Mouse (Mus musculus) CH12F3 (cell line): Measurements from ENCODE around the gene Fgf10.

Experiments used
- in situ Hi-C: fragments of 300-500 bp; cut with MboI; formaldehyde crosslinking; loops from 2 replicates; pipeline ENCODE4 v1.14.3; 2020; ENCODE audit warnings: low sequenced_read_pairs

Gene Fgf10

DNA sequence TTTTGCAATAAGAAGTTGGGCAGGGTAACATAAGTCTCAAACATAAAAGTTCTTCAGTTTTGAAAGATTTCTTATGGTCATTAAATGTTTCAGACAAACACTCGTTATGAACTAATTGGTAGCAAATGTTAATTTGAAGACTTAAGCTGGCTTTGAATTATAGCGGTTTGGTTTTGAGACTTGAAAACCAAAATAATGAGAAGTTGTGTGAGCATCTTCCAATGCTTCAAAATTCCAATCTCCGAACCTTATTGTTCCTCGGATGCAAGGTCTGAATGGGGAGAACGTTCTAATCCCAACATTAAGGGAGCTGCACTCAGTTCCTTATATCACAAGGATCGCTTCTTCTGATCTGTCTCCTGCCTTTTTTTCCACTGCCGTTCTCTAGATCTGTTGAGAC, at the start of gene Fgf10:
Gene Fgf10, plus strand, starts transcription at position 301 of the 400 bp plus-strand sequence.
- in situ Hi-C loops: no loop called here

DNA sequence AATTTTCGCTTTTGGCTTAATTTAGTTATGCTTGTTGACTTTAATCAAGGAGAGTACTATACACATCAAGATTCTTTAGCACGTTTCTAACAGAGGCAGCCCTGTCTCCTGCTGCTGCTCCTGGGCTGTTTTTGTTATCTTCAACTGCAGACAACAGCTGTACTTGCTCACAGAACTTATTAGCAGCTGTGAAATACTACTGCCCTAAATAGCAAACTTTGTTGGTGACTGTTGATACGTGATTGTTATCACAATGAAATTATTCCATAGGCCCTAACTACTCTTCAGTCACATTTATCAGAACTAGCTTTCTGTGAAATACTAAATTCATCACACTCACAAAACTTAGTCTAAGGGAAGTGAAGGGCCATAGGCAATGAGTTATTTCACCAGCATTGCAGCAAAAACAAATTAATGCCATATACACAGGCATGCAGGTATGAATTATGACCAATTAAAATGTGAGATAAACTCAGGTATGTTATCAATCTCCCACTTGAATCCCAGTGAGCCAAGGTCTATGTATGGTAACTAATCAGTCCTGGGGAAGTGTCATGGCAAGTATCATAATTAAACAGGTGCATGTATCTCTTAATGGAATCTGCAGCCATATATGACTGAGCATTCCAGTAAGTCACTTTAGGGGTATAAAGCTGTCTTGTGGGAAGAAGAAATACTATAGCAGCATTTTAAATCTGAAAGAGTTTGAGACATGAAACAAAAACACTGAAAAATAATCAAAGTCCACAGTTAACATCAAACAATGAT, 39.7 kb upstream of the Fgf10 start:
- in situ Hi-C loops: no loop called here

DNA sequence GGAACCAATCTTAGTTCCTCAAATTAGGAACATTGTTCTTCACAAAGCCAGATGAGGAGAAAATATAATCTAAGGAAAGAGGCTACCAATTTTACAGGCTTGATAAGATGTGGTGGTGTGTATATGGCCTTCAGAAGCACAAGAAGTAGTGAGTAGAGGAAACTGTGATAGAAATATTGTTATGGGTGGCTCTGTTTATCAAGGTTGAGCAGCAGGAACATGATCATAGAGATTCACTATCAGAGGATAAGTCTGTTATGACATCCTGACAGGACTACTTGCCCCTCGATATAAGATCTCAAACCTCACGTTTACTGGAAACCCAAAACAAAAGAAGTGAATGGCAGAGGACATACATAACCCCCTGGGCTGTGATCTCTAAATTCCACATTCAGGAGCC, 38.1 kb upstream of the Fgf10 start:
- in situ Hi-C loops: no loop called here

DNA sequence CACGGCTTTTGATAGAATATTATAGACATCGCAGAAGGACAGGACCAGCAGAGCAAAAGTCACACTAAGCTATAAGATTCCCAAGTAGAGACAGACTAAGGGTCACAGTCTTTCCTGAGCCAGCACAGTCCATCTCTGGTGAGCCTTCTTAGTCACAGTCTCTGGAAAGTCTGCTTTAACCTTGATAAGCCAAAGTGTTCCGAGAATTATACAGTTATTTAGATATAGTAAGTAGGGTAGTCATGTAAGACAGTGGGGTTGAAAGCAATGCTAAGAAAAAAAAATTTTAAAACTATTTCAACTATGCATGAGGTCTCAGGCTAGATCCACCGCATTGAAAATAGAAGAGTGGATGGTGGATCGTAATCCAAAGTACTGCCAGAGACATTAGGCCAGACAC, 33.5 kb upstream of the Fgf10 start:
- in situ Hi-C loops: no loop called here

DNA sequence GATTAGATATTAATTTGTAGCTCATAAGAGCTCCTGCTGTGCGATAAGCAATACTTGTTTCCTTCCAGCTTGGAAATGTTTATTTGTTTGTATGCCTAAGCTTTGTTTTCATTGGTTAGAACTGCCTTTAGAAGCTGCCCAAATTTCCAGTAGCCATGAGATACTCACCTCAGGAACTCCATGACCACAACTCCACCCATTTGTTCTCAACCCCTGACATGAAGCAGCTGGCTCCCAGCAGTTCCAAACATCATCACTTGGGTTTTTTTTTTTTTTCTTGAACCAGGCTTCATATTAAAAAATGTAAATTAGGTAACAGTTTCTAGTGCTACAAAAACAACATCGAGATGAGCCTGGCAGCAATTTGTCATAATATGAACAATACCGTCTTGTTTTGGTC, 27.0 kb upstream of the Fgf10 start:
- in situ Hi-C loops: no loop called here

DNA sequence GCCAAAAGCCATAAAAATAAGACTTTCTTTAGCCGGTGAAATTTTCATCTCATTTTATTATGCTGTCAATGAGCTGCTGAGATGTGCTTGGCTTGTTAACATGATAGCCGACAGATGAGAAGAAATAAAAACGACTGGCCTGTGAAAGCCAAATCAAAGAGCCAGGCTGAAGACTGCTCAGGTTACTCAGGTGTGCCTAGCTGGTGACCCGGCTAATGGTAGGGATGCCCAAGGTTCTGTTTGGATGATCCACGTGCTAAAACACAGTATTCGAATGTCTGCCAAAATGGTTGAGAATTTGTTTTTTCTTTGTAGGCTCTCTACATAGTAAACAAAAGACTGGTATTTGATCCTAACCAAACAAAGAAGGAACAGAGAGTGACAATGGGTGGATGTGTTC, 26.5 kb upstream of the Fgf10 start:
- in situ Hi-C loops: no loop called here

DNA sequence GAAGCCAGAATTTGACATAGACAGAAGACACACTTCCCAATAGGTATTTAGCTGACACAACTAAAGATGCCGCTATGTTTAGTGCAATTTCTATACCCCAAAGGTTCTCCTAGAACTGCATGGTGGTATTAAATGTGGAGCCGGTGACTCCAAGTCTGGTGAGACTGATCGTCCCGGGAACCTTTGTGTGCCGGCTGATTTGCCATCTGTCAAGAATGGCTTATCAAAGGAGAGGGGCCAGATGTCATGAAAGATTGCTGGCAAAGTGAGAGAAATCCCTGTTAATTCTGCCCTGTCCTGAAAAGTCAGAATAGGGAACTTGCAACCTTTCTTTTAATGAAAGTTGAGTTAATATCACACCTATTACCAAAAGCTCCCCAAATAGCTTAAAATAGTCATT, 12.6 kb upstream of the Fgf10 start:
- in situ Hi-C loops: no loop called here

DNA sequence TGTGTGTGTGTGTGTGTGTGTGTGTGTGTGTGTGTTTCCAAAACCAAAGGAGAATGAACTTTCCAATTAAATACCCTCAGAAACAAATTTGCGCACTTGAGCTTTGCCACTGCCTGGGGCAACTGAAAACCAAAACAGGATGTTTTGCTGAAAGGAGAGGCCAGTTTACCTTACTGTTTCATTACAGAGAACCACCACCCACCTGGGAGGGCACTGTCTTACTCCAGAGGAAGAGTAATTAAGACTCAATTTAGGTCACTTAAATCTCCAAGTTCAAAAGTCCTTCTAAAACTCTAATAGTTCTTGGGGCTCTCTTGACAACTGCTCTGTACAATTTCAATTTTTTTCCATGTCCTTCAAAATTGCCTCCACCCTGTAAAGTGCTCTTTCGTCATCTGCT, 11.6 kb upstream of the Fgf10 start:
- in situ Hi-C loops: no loop called here

DNA sequence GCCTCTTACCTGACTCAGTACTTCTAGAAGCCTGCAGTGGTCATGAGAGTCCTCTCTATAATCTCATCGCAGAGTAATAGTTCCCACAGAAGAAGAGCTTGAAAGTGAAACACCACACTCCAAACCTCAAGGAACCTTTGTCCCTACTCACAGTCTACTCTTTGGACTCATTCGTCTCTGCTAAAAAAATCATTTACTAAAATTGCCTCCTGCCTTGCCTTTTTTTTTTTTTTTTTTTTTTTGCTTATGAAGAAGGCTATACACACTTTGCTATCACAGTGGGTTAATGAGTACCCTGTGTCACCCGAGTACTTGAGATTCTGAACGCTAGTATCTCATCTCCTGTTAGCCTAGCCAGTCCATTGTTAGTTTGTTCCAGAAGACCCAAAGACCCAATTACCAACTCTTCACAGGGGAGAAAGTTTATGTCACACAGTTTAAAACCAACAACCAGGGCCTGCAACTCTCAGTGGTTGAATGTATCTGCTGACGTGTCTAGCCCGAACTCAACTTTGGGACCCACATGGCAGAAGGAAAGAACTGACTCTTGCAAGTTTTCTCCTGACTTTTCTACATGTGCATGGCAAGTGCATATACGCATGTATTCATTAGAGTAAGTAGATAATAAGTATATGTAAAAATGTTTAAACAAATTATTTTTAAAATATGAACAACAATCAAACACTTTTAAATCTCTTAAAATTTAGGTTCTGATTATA, 10.8 kb upstream of the Fgf10 start:
- in situ Hi-C loops: no loop called here

DNA sequence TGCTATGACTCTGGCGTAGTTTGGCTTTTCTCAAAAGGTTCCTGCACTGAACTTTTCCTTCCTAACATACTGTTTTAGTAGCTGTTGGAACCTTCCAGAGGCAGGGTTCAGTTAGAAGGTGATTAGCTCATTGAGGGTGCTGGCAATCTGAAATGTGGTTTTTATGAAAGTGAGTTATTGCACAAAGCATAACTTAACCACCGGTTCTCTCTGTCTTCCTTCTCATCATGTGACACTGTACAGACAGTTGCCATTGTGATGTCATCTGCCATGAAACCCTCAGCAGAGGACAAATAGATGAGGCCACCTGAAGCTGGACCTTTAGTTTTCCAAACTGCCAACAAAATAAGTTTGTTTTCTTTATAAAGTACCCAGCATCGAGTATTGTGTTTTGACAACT, 7.9 kb upstream of the Fgf10 start:
- in situ Hi-C loops: no loop called here

DNA sequence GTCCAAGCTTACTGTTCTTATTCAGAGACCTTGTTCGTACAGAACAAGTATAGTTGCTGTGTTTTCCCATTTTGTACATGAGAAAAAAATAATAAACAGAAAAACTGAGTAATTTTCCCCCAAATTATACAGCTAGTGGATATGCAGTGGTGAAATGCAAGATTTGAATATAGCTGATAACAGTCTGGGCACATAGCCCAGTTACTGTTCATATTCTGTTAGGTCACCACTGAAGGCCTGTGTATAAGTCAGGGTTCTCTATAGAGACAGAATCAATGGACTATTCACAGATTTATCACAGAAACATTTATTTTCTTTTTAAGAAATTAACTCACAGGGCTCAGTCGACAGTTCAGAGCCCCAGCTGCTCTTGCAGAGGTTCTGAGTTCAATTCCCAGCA, 4.7 kb upstream of the Fgf10 start:
- in situ Hi-C loops: no loop called here

DNA sequence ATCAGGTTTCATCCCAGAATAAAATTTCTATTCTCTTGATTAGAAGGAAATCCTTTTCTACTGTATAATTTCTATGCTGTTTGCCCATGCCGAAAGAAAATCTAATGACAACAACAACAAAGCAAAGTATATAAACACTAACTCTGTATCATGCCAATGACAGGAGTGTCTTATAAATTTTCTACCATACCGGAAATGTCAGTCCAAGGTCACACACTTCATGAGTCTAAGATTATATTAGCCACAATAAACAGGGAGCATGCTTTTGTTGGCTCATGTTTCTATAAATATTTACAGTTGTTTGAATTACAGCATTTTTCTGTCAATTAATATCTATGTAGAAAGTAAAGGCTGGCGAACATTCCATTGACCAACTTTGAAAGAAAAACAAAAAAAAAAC, 9.6 kb downstream of the Fgf10 start:
- in situ Hi-C loops: no loop called here

DNA sequence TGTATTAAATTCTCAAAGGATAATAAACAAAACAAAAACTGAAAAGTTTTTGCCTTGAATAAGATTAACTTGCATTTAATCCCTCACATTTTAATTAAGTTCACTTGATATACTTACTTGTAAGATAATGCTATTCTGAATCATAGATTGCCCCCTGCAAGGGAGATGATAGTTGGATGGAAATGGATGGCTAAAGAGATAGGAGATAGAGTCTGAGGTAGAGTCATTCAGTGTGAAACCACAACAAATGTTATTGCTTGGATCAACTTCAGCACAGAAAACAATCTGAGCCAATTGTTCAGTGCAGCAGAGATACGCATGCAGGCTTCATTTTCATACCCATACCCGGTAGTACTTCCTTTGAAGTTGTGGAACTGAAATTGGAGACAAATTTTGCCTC, 23.5 kb downstream of the Fgf10 start:
- in situ Hi-C loops: no loop called here

DNA sequence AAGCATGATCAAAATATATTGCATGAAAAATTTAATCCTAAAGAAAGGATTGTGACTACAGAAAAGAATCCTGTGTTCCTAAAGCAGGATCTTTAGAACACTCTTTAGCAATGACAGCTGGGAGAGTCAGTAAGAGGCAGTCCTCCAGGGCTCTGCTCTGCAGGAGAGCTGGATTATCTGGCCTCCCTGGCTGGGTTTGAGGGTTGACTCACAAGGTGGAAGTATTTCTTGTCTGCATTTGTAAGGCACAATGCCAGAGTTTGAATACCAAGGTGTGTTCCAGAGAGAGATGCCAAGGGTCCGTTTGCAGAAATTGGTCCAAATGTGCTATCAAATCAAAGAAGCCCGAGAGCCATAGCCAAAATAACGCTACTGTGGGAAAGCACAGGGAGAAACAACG, 25.5 kb downstream of the Fgf10 start:
- in situ Hi-C loops: no loop called here

DNA sequence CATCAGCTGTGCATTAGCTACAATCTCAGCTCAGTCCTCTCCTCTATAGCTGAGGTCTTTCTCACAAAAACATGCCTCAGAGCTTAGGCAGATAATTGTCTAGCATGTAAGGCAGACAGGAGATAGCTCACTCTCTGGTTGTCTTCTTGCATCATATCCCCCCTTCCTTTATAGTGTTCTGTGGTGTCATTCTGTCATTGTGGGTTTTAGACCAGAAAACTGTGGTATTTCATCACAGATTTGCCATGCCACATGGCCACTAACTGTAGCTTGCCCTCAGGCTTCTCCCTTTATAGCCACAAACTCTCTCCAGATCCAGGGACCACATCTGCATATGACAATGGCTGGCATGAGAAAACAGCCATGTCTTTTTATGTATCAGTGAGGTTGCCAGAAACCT, 34.1 kb downstream of the Fgf10 start:
- in situ Hi-C loops: no loop called here

DNA sequence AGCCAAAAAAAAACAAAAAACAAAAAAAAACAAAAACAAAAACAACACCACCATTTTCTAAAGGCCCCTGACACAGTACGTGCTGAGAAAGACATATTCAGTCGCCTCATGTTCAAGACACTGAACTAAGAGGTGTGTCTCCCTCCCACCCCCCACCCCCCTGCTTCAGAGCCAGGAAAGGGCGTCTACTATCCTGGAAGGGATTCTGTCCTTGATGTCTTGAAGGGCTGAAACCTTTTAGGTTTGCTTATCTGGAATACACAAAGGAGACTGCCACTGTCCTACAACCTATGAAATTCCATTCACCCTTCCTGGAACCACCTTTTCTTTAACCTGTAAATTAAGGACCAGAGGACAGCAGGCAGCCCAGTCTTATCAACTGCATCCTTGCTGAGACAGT, 36.1 kb downstream of the Fgf10 start:
- in situ Hi-C loops: no loop called here

DNA sequence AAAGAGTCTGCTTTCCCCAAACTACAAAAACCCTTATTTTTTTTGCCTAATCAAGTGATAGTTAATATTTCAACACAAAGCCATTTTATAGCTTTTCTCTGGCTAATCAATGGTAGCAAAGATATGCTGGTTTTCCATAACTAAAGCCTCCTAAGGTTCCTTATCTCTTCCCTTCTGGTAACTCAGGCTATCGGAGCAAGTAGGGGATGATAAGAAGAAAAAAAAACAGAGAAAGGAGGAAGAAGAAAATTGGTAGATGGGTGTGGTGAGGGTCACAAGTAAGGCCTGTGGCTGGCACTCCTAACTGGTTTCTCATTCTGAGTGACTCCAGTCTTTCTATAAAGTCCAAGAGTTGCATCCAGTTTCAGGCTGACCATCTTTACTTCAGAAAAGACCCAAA, 40.3 kb downstream of the Fgf10 start:
- in situ Hi-C loops: no loop called here

DNA sequence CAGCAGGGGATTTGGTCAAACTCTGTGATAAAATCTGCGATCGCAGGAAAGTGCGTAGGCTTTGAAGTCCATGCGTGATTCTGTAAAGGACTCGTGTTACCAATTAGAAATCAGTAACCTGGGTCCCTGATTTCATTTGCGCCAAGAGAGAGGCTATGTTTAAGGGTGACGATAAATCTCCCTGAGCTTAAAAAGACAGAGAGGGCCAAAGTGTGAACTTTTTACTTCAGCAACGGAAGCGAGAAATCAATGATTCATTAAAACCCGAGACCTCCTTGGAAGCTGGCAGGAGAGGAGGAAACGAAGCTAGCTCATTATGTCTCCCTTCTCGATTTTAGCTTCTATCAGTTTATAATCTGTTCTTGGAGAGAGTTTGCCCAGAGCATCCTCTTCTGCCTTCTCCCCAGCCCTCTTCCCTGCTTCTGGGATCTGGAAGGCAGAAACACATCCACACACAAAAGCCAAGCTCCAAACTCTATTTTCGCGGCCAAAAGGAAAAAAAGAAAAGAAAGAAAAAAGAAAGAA, 44.1 kb downstream of the Fgf10 start:
- in situ Hi-C loops: no loop called here

DNA sequence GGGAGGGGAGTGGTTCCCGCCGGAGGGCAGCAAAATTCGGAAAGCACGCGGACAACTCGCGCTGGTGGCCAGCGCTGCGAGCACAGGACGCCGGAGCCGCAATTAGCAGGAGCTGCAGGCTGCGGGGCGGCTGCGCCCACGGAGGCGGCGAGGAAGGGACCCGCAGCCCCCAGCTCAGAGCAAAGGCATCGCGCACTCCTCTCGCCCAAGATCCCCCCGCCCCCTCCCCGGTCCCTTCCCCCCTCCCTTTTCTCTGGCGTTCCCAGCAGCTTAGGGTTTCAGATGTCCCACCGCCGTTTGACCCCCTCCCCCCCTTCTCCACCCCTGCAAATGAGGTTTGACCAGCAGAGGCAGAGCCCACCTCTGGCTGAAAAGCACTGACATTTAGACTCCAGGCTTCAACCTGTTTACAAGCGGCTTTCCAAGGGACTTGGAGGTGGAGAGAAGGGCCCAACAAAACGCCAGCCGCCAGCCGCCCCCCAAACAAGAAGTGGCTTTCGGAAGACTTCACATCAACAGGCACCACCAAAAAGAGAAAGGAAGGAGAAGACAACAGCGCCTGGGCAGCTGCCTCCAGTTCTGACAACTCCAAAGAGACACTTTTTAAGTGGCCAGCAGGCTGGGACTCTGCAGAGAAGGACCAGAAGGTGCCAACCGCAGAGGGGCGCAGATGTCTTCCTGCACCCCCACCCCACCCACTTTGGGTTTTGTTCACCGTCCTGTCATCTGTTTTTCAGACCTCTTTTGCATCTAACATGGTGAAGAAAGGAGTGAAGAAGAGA, 44.9 kb downstream of the Fgf10 start:
- in situ Hi-C loops: no loop called here

DNA sequence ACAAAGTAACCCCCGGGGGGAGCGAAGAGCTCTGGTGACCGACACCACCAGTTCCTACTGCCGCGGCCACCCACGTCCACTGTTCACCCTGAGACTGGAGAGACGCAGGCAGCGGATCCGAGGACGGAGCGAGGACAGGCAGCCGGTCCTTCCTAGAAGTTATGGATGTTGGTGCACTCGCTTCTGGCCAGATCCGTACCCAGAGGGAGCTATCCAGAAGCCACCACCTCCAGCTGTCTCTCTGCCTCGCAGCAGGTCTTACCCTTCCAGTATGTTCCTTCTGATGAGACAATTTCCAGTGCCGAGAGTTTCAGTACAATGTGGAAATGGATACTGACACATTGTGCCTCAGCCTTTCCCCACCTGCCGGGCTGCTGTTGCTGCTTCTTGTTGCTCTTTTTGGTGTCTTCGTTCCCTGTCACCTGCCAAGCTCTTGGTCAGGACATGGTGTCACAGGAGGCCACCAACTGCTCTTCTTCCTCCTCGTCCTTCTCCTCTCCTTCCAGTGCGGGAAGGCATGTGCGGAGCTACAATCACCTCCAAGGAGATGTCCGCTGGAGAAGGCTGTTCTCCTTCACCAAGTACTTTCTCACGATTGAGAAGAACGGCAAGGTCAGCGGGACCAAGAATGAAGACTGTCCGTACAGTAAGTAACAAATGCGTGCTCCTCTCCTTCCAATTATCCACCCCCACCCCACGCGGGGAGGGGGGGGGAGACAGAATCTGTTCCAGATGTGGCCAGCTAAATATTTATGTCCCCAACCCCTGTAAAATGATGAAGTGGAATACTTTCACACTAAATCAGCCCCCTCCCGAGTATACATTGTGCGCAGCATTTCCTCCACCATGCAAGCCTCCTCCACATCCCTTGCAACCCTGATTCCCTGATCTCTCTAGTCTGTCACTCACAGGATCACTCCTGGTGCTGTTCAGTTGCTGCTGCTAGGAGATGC, 45.8 kb downstream of the Fgf10 start:
- in situ Hi-C loops: no loop called here

DNA sequence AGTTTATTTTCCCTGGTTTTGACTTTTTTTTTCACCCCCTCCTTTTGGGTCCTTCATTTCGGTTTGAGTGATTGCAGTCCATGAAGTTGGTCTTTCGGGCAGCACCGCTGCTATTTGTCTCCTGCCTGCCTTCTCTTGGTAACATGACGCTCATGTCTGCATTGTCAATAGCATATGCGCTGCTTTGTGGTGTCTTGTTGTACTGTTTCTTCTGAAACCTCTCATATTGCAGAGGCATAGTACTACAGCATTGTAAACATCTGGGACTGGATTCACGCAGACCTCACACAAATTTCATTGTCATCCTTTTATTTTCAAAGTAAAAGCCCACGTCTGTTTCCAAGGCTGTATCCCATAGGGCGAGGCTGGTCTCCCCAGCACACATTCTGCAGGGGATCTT, 46.7 kb downstream of the Fgf10 start:
- in situ Hi-C loops: no loop called here
